7 mouse cellular contexts compared by ENCODE assay signal in the genomic region with DNA sequence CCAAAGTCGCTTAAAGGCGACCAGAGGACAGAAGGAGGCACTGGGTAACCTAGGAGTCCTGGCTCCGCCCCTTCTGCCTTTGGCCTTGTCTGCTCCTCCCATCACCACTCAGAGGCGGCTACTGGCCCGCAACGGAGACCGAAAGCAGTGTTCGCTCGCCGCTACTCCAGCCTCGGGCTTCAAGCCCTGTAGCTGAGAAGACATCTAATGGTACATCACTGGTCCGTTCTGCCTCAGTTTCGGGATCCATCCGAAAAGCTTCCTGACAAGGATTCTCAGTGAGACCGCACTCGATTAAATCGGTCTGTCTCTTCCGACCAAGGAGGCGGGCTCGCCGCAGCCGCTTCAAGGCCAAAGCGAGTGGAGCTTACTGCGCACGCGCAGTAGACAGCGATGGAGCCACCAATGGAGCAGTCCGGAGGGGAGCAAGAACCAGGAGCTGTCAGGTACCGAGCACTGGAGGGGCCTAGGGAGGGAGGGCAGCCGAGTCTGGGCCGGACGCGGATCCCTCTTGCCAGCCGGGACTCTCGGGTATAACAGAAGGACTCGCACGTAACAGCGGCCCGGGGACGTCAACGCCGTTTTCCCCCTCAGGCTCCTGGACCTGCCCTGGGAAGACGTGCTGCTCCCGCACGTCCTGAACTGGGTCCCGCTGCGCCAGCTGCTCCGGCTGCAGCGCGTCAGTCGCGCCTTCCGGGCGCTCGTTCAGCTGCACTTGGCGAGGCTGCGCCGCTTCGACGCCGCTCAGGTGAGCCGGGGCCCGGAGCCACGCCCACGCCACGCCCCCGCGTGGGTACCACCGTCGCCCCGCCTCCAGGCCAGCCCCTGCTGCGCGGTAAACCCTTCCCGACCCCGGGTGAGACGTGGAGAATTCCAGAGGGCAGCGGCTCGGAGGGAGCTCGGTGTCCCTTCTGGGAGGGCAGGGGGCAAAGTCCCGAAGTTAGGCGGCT. TPM values are rescaled to one million over a fixed set of nuclear protein-coding genes. Genes with fewer than 3 reads are reported as not detected.
DNase-seq lines count a peak whose midpoint lies in the region; ATAC-seq lines count a peak whose summit lies in the region.

A gene (plus strand): TSS at position 104 of the 950 bp plus-strand sequence.

- H3K36me3 ChIP-seq in embryonic facial prominence, embryonic 11.5 days (replicated peaks; ENCODE audit: control insufficient read depth, insufficient read depth, low read depth, low read length), result no peaks in the 10 kb centered on the region
- H3K36me3 ChIP-seq in limb, embryonic 11.5 days (ENCODE audit: control insufficient read depth, insufficient read depth, low read length), result peaks cover 2% of the 10 kb centered on the region; the same call in 1 of the 2 replicates
- H3K36me3 ChIP-seq in midbrain, embryonic 14.5 days (ENCODE audit: control insufficient read depth, insufficient read depth, low read length), result peaks cover 28% of the 10 kb centered on the region

- H3K27ac ChIP-seq in embryonic facial prominence, embryonic 11.5 days (replicated peaks; ENCODE audit: low read depth, low read length), result peak within 1 kb of the TSS; percentile 49
- peak within 1 kb of the TSS; percentile 59 for H3K27ac ChIP-seq in limb, embryonic 11.5 days (replicated peaks; ENCODE audit: low read depth, low read length)
- H3K27ac ChIP-seq in midbrain, embryonic 14.5 days (replicated peaks; ENCODE audit: low read depth, low read length), result peak within 1 kb of the TSS; percentile 97

- peak; percentile 96 for DNase-seq in adrenal gland, postnatal 14 days
- DNase-seq in embryonic facial prominence, embryonic 11.5 days (ENCODE audit: low spot score), result peak; percentile 95
- DNase-seq in heart, adult 11 months, result peak; percentile 99
- DNase-seq in kidney, adult 18-20 months, result peak; percentile 96
- DNase-seq in limb, embryonic 11.5 days (ENCODE audit: low spot score), result peak; percentile 93
- DNase-seq in midbrain, embryonic 14.5 days, result peak; percentile 98
- DNase-seq in spleen, adult 18-20 months, result peak; percentile 85 to 86

- peaks cover 29% of the 10 kb centered on the region for H3K27me3 ChIP-seq in embryonic facial prominence, embryonic 11.5 days (ENCODE audit: control insufficient read depth, insufficient read depth, low read length)
- H3K27me3 ChIP-seq in limb, embryonic 11.5 days (ENCODE audit: control insufficient read depth, insufficient read depth, low read length), result peaks cover 52% of the 10 kb centered on the region
- H3K27me3 ChIP-seq in midbrain, embryonic 14.5 days (ENCODE audit: control insufficient read depth, insufficient read depth, low read length), result no peaks in the 10 kb centered on the region

- ATAC-seq in embryonic facial prominence, embryonic 11.5 days (replicated peaks; ENCODE audit: insufficient number of reproducible peaks, low FRiP score, low TSS enrichment, low read depth), result peak; percentile 84
- peak; percentile 84 for ATAC-seq in limb, embryonic 11.5 days (ENCODE audit: insufficient number of reproducible peaks, low FRiP score, low TSS enrichment, low read depth)
- ATAC-seq in midbrain, embryonic 14.5 days (ENCODE audit: low FRiP score, low TSS enrichment), result peak; percentile 86

- peaks cover 3% of the 10 kb centered on the region; the same call in 1 of the 2 replicates for H3K4me1 ChIP-seq in embryonic facial prominence, embryonic 11.5 days (ENCODE audit: control insufficient read depth, insufficient read depth, low read length)
- peaks cover 9% of the 10 kb centered on the region; the same call in 1 of the 2 replicates for H3K4me1 ChIP-seq in limb, embryonic 11.5 days (ENCODE audit: control insufficient read depth, insufficient read depth, low read length)
- H3K4me1 ChIP-seq in midbrain, embryonic 14.5 days (ENCODE audit: control insufficient read depth, insufficient read depth, low read length), result peaks cover 28% of the 10 kb centered on the region

- H3K4me3 ChIP-seq in embryonic facial prominence, embryonic 11.5 days (ENCODE audit: low read depth, low read length), result peak within 1 kb of the TSS; percentile 65
- peak within 1 kb of the TSS; percentile 68 for H3K4me3 ChIP-seq in limb, embryonic 11.5 days (ENCODE audit: low read depth, low read length)
- peak within 1 kb of the TSS; percentile 67 for H3K4me3 ChIP-seq in midbrain, embryonic 14.5 days (replicated peaks; ENCODE audit: low read depth, low read length)

- H3K9ac ChIP-seq in embryonic facial prominence, embryonic 11.5 days (replicated peaks; ENCODE audit: low read length), result peak within 1 kb of the TSS; percentile 47
- H3K9ac ChIP-seq in limb, embryonic 11.5 days (ENCODE audit: low read length), result peak within 1 kb of the TSS; percentile 67
- peak within 1 kb of the TSS; percentile 61 for H3K9ac ChIP-seq in midbrain, embryonic 14.5 days (replicated peaks; ENCODE audit: low read length)

- H3K4me2 ChIP-seq in embryonic facial prominence, embryonic 11.5 days (ENCODE audit: low read depth, low read length), result peak within 1 kb of the TSS; percentile 95
- H3K4me2 ChIP-seq in limb, embryonic 11.5 days (ENCODE audit: low read depth, severe bottlenecking), result peak within 1 kb of the TSS; percentile 99
- peak within 1 kb of the TSS; percentile 99 for H3K4me2 ChIP-seq in midbrain, embryonic 14.5 days (ENCODE audit: low read length)

- WGBS in embryonic facial prominence, embryonic 11.5 days, result under 1% methylated on average over 74 of the region's 81 CpGs
- WGBS in limb, embryonic 11.5 days, result under 1% methylated on average over 80 of the region's 81 CpGs
- under 1% methylated on average over 81 of the region's 81 CpGs for WGBS in midbrain, embryonic 14.5 days

- H3K9me3 ChIP-seq in embryonic facial prominence, embryonic 11.5 days (replicated peaks; ENCODE audit: control insufficient read depth, low read length), result no peaks in the 10 kb centered on the region
- no peaks in the 10 kb centered on the region for H3K9me3 ChIP-seq in limb, embryonic 11.5 days (ENCODE audit: control insufficient read depth, low read length)
- no peaks in the 10 kb centered on the region for H3K9me3 ChIP-seq in midbrain, embryonic 14.5 days (ENCODE audit: control insufficient read depth, low read length)

RNA-seq across cellular contexts. Expression of the gene that starts here (rescaled TPM):
- 8.2 and 8.7 TPM in 2 replicates for total RNA-seq in adrenal gland, postnatal 14 days (2021)
- 15.0 and 18.0 TPM in 2 replicates for polyA plus RNA-seq in embryonic facial prominence, embryonic 11.5 days (2014; fragmentation: Nextera tagmentation; extraction: Ambion mirVana)
- 10.9 and 15.1 TPM in 2 replicates for polyA plus RNA-seq in limb, embryonic 11.5 days (2014; fragmentation: Nextera tagmentation; extraction: Ambion mirVana)
- 45.8 and 53.5 TPM in 2 replicates for polyA plus RNA-seq in midbrain, embryonic 14.5 days (2014; fragmentation: Nextera tagmentation; extraction: Ambion mirVana)

Comparison
In these comparisons a context has a peak if more than half of its experiments do, and no peak if none do; other contexts are left out.
1. Peak in every context shown above with its lines: DNase-seq, ATAC-seq, H3K4me3 ChIP-seq and H3K27ac ChIP-seq.